Mouse (Mus musculus) embryonic facial prominence, embryonic 15.5 days (tissue): Measurements from ENCODE around the gene Gpr50. TPM values are rescaled to one million over a fixed set of nuclear protein-coding genes. Genes with fewer than 3 reads are reported as not detected.
A peak's percentile ranks its signal among the peaks of the same experiment; 100 is the strongest.

ENCODE experiments used
- ATAC-seq: fragments of 200-750 bp; cut with Nextera tagmentation; 2 replicates; pipeline ENCODE4 v1.8.0; 2017; ENCODE audit warnings: low read depth, moderate TSS enrichment; ENCODE audit not compliant: insufficient number of reproducible peaks, low FRiP score, low TSS enrichment
- H3K27ac ChIP-seq: fragments of 300-500 bp; sonication (generic); replicated peaks from 2 replicates; pipeline ENCODE4 v1.5.1; 2015; ENCODE audit warnings: mild to moderate bottlenecking, inconsistent platforms
- H3K27me3 ChIP-seq: fragments of 300-500 bp; sonication (generic); 2 replicates; pipeline ENCODE4 v1.6.1; 2015; ENCODE audit warnings: inconsistent platforms
- H3K36me3 ChIP-seq: fragments of 300-500 bp; sonication (generic); 2 replicates; pipeline ENCODE4 v1.6.1; 2015; ENCODE audit warnings: mild to moderate bottlenecking, inconsistent platforms
- H3K4me1 ChIP-seq: fragments of 300-500 bp; sonication (generic); 2 replicates; pipeline ENCODE4 v1.6.1; 2015; ENCODE audit warnings: inconsistent platforms
- H3K4me2 ChIP-seq: fragments of 300-500 bp; sonication (generic); replicated peaks from 2 replicates; pipeline ENCODE4 v1.6.1; 2015; ENCODE audit warnings: mild to moderate bottlenecking, inconsistent platforms
- H3K4me3 ChIP-seq: fragments of 300-500 bp; sonication (generic); replicated peaks from 2 replicates; pipeline ENCODE4 v1.5.1; 2015; ENCODE audit warnings: mild to moderate bottlenecking, inconsistent platforms
- H3K9ac ChIP-seq: fragments of 300-500 bp; sonication (generic); 2 replicates; pipeline ENCODE4 v1.6.1; 2015; ENCODE audit warnings: inconsistent platforms
- H3K9me3 ChIP-seq: fragments of 300-500 bp; sonication (generic); replicated peaks from 2 replicates; pipeline ENCODE4 v1.6.1; 2016; ENCODE audit warnings: inconsistent platforms
- WGBS: fragments of 180-500 bp; shearing (Covaris S2); methylation state at CpG from one replicate; pipeline ENCODE4 v1.1.7; 2015; 5-methylcytosine and 5-hydroxymethylcytosine counted together
- polyA plus RNA-seq: library from polyadenylated mRNA; unstranded; fragments of >200 nt; fragmentation: Nextera tagmentation; extraction: Ambion mirVana; gene quantifications from 2 replicates; pipeline ENCODE4 v1.2.1, GENCODE M21; 2015

Gpr50 gene
- polyA plus RNA-seq: 0.77 and 0.81 TPM in 2 replicates

DNA sequence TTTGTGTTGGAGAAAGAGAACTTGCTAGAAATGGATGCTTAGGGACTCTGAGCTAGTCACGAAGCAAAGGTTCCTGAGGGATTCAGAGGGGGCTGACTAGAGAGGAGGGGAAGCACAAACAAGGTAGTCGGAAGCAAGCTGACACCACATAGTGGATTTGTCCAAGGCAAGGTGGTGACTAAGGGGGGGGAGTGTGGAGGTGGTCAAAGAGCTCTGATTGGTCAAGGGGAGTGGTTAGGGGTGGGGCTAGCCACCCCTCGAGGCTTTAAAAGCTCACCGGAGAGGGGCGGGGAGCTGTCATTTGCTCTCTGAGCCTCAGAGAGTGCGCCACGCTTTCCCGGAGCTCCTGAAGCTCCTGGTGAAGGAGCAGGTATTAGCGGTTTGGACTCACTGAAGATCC lies at the start of gene Gpr50:
TSS of gene Gpr50 (plus strand) at position 294 of the 400 bp plus-strand sequence.
- Histone ChIP-seq H3K27ac (no peak within 1 kb of the TSS), H3K4me2 (peak within 1 kb of the TSS; percentile 61), H3K4me1 (no peaks in the 10 kb centered on the region), H3K27me3 (peaks cover 83% of the 10 kb centered on the region), H3K36me3 (no peaks in the 10 kb centered on the region), H3K9me3 (peaks cover 5% of the 10 kb centered on the region; the same call in 1 of the 2 replicates), H3K9ac (no peak within 1 kb of the TSS), H3K4me3 (peak within 1 kb of the TSS; percentile 44)
- 27% methylated on average over 9 of the region's 9 CpGs for WGBS
- ATAC-seq: no peak

DNA sequence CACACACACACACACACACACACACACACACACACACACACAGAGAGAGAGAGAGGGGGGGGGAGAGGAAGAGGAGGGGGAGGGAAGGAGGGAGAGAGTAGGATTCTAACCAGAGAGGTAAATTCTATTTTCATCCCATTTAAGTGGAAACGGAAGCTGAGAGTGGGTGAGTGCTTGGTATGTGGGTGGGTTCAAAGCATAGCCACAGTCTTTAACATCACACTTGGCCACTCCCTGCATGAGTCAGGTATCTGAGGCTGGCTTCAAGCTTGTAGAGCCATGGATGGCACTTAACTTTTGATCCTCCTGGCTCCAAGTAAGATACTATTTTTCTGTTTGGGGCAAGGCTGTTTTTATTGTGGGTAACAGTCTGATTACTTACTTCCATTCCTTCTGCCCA lies 41.2 kb upstream of the Gpr50 start:
- 37% methylated on average over 1 of the region's 1 CpGs for WGBS
- no peaks in the 10 kb centered on the region for H3K9me3 ChIP-seq
- no peak for ATAC-seq

DNA sequence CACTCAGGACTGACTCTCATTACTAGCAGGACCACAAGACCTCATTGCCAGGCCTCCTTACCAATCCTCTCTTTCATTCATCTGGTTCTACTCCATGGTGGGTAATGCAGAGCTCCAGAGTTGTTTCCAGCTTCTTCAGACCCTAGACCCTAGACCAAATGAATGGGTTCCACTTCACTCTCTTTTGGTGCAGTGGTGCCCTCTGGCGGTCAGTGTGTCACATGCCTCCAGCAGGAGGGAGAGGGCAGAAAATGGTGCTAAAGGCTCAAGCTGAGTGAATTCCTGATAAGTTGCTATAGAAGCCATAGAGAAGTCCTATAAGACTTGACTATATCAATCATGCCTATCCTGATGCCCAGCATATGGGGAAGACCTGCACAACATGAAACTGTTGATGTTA lies 39.6 kb upstream of the Gpr50 start:
- ATAC-seq: no peak
- no peak overlapping the region for H3K27ac ChIP-seq
- H3K4me1 ChIP-seq: no peaks in the 10 kb centered on the region
- WGBS: 9% methylated on average over 1 of the region's 1 CpGs
- H3K9me3 ChIP-seq: no peaks in the 10 kb centered on the region
- no peak overlapping the region for H3K9ac ChIP-seq
- no peak overlapping the region for H3K4me2 ChIP-seq
- no peak overlapping the region for H3K4me3 ChIP-seq
- H3K36me3 ChIP-seq: no peaks in the 10 kb centered on the region
- no peaks in the 10 kb centered on the region for H3K27me3 ChIP-seq

More for the DNA sequence above, 41.2 kb upstream of the Gpr50 start:
- no peak overlapping the region for H3K9ac ChIP-seq
- no peak overlapping the region for H3K4me2 ChIP-seq
- no peaks in the 10 kb centered on the region for H3K4me1 ChIP-seq
- H3K4me3 ChIP-seq: no peak overlapping the region
- H3K27me3 ChIP-seq: no peaks in the 10 kb centered on the region
- H3K27ac ChIP-seq: no peak overlapping the region
- H3K36me3 ChIP-seq: no peaks in the 10 kb centered on the region

DNA sequence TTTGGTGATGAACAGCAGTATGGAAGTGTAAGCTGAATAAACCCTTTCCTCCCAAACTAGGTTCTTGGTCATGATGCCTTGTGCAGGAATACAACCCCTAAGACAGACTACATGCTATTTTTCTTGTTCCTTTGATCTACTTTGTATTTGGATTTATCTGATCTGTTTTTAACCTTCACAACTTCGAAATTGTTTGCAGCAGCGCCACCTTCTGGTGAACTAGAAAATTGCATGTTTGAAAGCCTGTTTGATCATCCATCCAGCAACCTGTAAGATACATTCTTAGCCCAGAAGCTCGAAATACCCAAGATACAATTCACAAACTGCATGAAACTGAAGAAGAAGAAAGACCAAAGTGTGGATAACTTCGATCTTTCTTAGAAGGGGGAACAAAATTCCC lies 35.2 kb upstream of the Gpr50 start:
- Histone ChIP-seq H3K9ac (no peak overlapping the region), H3K27ac (no peak overlapping the region), H3K9me3 (no peaks in the 10 kb centered on the region), H3K4me1 (no peaks in the 10 kb centered on the region), H3K4me3 (no peak overlapping the region), H3K27me3 (no peaks in the 10 kb centered on the region), H3K4me2 (no peak overlapping the region), H3K36me3 (no peaks in the 10 kb centered on the region)
- 9% methylated on average over 4 of the region's 4 CpGs for WGBS
- ATAC-seq: no peak

DNA sequence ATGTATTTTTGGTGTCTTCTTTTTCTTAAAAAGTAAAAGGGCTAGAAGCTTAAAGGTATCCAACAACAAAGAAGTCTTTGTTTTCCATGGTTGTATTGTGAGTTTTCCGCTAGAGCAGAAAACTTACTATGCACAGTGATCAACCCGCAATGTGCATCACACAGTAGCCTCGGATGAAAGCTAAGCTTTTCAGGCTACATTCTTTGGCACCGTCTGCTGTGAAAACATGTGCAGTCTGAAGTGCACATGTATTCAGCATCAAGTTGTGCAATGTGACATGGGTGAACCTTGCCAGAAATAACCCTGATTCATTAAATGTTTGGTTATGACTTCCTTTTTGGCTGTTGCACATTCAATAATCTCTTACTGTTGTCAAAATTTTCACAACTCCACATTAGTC lies 32.8 kb upstream of the Gpr50 start:
- WGBS: 57% methylated on average over 4 of the region's 4 CpGs
- no peak for ATAC-seq
- H3K9me3 ChIP-seq: no peaks in the 10 kb centered on the region

DNA sequence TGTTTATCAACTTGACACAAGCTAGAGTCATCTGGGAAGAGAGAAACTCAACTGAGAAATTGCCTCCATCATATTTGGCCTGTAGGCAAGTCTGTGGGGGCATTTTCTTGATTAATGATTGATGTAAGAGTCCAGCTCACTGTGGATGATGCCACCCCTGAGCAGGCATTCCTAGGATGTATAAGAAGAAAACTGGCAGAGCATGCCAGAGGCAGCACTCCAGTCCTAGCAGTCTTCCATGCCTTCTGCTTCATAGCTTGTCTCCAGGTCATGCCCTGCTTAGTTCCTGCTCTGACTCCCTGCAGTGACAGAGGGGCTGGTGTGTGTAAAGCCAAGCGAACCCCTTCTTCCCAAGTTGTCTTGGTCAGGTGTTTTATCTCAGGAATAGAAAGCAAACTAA lies 32.3 kb upstream of the Gpr50 start:
- 50% methylated on average over 1 of the region's 1 CpGs for WGBS
- ATAC-seq: no peak
- Histone ChIP-seq H3K9me3 (no peaks in the 10 kb centered on the region), H3K4me3 (no peak overlapping the region), H3K4me1 (no peaks in the 10 kb centered on the region), H3K36me3 (no peaks in the 10 kb centered on the region), H3K27me3 (no peaks in the 10 kb centered on the region), H3K9ac (no peak overlapping the region), H3K4me2 (no peak overlapping the region), H3K27ac (no peak overlapping the region)

More for the DNA sequence above, 32.8 kb upstream of the Gpr50 start:
- H3K27me3 ChIP-seq: no peaks in the 10 kb centered on the region
- H3K36me3 ChIP-seq: no peaks in the 10 kb centered on the region
- H3K4me3 ChIP-seq: no peak overlapping the region
- H3K4me1 ChIP-seq: no peaks in the 10 kb centered on the region
- no peak overlapping the region for H3K4me2 ChIP-seq
- no peak overlapping the region for H3K9ac ChIP-seq
- no peak overlapping the region for H3K27ac ChIP-seq

DNA sequence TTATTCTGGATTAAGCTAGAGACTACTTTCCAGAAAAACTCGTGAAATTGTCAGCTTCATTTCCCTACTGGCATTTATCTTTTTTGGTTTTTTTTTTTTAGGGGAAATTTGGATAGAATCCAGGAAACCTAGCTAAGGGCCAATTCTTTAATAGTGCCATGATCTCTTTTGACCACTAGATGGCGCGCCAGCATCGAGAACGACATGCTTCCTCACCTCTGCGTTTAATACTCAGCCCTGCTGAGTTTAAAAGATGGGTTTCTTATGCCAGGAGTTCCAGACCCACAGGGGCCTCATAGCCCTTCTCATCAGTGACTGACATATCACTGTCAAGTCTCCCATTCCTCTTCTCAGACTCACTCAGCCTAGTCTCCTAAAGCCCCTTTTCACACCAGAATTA lies 15.5 kb upstream of the Gpr50 start:
- 2% methylated on average over 6 of the region's 6 CpGs for WGBS
- H3K4me3 ChIP-seq: no peak overlapping the region
- H3K4me2 ChIP-seq: no peak overlapping the region
- H3K4me1 ChIP-seq: no peaks in the 10 kb centered on the region
- no peaks in the 10 kb centered on the region for H3K9me3 ChIP-seq
- peaks cover 5% of the 10 kb centered on the region; the same call in 1 of the 2 replicates for H3K27me3 ChIP-seq
- no peak overlapping the region for H3K9ac ChIP-seq
- H3K27ac ChIP-seq: no peak overlapping the region
- H3K36me3 ChIP-seq: no peaks in the 10 kb centered on the region
- ATAC-seq: no peak

DNA sequence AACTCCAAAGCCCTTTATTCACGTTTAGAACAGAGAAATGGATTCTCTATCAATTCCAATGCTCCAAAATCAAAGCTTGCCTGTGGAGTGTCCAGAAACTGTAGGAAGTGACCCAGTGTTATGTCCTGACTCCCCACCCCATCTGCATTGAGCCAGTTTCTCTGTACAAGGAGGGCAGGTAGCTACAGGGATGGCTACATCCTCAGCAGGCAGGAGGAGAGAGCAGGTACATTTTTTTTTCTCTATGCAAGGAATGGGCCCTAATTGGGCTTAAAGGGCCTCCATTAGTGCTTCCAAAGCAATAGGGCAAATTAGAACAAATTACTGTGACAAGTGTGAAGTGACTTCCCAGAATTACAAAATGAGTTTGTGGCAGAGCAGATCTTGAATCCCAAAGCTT lies 15.0 kb upstream of the Gpr50 start:
- Histone ChIP-seq H3K4me3 (no peak overlapping the region), H3K27me3 (peaks cover 5% of the 10 kb centered on the region; the same call in 1 of the 2 replicates), H3K27ac (no peak overlapping the region), H3K9ac (no peak overlapping the region), H3K4me2 (no peak overlapping the region), H3K4me1 (no peaks in the 10 kb centered on the region), H3K36me3 (no peaks in the 10 kb centered on the region), H3K9me3 (no peaks in the 10 kb centered on the region)
- no peak for ATAC-seq
- WGBS: 6% methylated on average over 1 of the region's 1 CpGs

DNA sequence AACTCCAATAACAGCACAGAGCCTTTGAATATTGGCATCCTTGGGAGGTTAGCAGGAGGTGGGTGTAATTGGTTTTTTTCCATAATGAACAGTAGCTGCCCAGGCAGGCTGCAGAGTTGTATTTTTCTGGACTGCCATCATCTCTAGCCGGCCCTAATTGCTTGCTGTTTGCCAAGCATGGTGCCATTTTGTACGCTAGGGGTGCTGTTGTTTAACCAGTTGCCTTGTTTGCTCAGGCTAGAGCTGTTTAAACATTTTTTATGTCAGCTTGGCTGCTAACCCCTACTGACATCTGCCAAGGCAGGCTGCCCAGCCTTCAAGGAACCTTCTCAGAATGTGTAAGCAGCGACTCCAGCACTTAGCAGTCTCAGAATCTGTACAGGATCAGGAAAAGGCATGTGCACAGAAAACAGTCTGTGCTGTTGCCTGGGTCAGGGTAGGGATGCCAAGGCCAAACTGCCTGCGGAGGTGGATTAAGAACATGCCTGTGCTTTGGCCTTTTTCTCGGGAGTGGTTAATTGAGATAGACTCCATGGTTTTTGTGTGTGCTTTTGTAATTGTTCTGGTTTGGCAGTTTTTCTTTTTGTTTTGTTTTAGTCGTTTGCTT lies 14.5 kb upstream of the Gpr50 start:
- Histone ChIP-seq H3K4me3 (no peak overlapping the region), H3K36me3 (no peaks in the 10 kb centered on the region), H3K4me2 (no peak overlapping the region), H3K4me1 (no peaks in the 10 kb centered on the region), H3K27ac (no peak overlapping the region), H3K9me3 (no peaks in the 10 kb centered on the region), H3K9ac (no peak overlapping the region), H3K27me3 (peaks cover 5% of the 10 kb centered on the region; the same call in 1 of the 2 replicates)
- 44% methylated on average over 6 of the region's 6 CpGs for WGBS
- ATAC-seq: peak; percentile 51; the same call in 1 of the 2 replicates

DNA sequence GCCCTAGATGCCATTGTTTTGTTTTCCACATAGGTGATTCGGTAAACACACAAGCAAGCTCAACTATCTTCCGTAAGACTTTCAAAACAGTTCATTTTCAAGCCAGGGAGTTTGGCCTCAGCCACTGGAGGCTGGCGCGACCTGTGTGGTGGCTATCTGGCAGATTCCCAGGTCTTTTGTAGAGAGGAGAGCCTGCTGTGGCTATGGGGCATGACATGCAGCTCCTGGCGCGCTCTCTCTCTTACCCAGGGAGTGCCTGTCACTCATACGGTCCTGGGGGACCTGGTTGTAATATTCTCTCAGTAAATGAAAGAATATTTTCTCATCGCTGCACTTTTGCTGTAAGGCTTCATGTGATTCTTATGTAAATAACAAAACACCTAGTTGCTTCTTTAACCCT lies 13.5 kb upstream of the Gpr50 start:
- Histone ChIP-seq H3K9ac (no peak overlapping the region), H3K27ac (no peak overlapping the region), H3K27me3 (peaks cover 5% of the 10 kb centered on the region; the same call in 1 of the 2 replicates), H3K9me3 (no peaks in the 10 kb centered on the region), H3K4me2 (no peak overlapping the region), H3K4me1 (no peaks in the 10 kb centered on the region), H3K4me3 (no peak overlapping the region), H3K36me3 (no peaks in the 10 kb centered on the region)
- WGBS: 35% methylated on average over 8 of the region's 8 CpGs
- ATAC-seq: no peak

DNA sequence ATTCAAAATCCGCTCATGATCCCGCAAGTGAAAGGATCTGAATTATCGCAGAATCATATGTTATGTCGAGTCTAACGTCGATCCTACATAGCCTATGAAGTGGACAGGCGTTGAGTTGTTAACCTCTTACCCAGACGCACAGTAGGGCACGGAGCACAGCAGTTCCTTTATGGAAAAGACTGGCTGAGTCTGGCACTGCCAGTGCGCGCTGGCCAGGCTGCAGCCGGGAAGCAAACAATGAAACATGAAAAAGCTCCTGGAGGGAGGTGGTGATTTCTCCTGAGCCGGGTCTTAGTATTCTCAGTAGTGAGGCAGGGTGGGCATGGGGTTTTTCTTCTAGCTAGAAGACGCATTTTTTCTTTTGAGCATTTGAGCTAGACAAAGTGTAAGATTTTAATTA lies 1.7 kb upstream of the Gpr50 start:
- H3K4me3 ChIP-seq: no peak overlapping the region
- H3K4me1 ChIP-seq: no peaks in the 10 kb centered on the region
- 24% methylated on average over 14 of the region's 14 CpGs for WGBS
- no peak overlapping the region for H3K4me2 ChIP-seq
- peaks cover 72% of the 10 kb centered on the region for H3K27me3 ChIP-seq
- ATAC-seq: no peak
- H3K36me3 ChIP-seq: no peaks in the 10 kb centered on the region
- H3K9ac ChIP-seq: no peak overlapping the region
- peaks cover 5% of the 10 kb centered on the region; the same call in 1 of the 2 replicates for H3K9me3 ChIP-seq
- H3K27ac ChIP-seq: no peak overlapping the region
